Mouse (Mus musculus) E14TG2a.4 (cell line): ENCODE data around the gene Ier2.

Experiments
- H3K27me3 ChIP-seq: 2 replicates; pipeline ENCODE4 v1.6.1; 2014; ENCODE audit warnings: low read length, control low read depth; ENCODE audit not compliant: insufficient read depth
- H3K36me3 ChIP-seq: 2 replicates; pipeline ENCODE4 v1.6.1; 2014; ENCODE audit warnings: low read length, control low read depth; ENCODE audit not compliant: insufficient read depth
- H3K4me1 ChIP-seq: replicated peaks from 2 replicates; pipeline ENCODE4 v1.6.1; 2014; ENCODE audit warnings: low read depth, low read length, control low read depth
- H3K4me3 ChIP-seq: replicated peaks from 2 replicates; pipeline ENCODE4 v1.5.1; 2014; ENCODE audit warnings: mild to moderate bottlenecking, low read length
- H3K9me3 ChIP-seq: 2 replicates; pipeline ENCODE4 v1.6.1; 2014; ENCODE audit warnings: low read length, control low read depth
- CTCF ChIP-seq: conservative IDR thresholded peaks from 2 replicates; pipeline ENCODE4 v1.5.1; 2014; ENCODE audit warnings: low read length
- NANOG ChIP-seq: IDR thresholded peaks from 2 replicates; pipeline ENCODE4 v1.6.1; 2014; ENCODE audit warnings: borderline replicate concordance, low read length, mixed read lengths
- POU5F1 ChIP-seq: IDR thresholded peaks from 2 replicates; pipeline ENCODE4 v1.6.1; 2014; ENCODE audit warnings: low read length, borderline replicate concordance

Gene Ier2

DNA sequence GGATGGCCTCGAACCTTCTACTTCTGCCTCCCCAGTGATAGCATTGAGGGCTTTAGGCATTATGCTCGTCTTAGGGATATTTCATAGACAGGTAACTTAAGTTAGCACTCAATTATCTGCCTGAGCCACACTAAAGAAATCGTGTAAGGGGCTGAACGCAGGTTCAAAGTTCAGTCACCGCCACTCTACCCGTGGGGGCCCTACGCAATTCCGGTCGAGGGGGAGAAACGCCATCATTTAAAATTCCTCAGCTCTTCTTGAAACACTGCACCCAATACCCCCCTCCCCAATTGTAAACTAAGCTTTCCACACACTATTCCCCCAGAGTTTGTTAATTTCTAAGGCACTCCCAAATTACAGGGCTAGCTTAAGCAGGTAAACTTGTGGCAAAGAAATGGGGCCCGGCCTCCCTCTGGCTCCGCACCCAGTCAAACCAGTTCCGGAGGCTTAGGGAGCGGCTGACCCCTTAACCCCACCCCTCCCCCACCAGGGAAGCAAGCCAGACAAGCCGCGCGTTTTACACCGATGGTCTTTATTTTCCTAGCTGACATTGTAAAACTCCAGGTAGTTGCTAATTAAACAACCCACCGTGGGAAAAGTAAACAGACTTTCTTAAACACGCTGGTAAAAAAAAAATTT lies 1.7 kb downstream of the Ier2 start:
- peaks cover 44% of the 10 kb centered on the region for H3K4me1 ChIP-seq
- H3K36me3 ChIP-seq, result peaks cover 22% of the 10 kb centered on the region
- no peak for TF ChIP-seq CTCF
- TF ChIP-seq POU5F1, result no peak
- TF ChIP-seq NANOG, result no peak
- peak overlapping the region; percentile 99 for H3K4me3 ChIP-seq
- H3K9me3 ChIP-seq, result no peaks in the 10 kb centered on the region
- H3K27me3 ChIP-seq, result no peaks in the 10 kb centered on the region

DNA sequence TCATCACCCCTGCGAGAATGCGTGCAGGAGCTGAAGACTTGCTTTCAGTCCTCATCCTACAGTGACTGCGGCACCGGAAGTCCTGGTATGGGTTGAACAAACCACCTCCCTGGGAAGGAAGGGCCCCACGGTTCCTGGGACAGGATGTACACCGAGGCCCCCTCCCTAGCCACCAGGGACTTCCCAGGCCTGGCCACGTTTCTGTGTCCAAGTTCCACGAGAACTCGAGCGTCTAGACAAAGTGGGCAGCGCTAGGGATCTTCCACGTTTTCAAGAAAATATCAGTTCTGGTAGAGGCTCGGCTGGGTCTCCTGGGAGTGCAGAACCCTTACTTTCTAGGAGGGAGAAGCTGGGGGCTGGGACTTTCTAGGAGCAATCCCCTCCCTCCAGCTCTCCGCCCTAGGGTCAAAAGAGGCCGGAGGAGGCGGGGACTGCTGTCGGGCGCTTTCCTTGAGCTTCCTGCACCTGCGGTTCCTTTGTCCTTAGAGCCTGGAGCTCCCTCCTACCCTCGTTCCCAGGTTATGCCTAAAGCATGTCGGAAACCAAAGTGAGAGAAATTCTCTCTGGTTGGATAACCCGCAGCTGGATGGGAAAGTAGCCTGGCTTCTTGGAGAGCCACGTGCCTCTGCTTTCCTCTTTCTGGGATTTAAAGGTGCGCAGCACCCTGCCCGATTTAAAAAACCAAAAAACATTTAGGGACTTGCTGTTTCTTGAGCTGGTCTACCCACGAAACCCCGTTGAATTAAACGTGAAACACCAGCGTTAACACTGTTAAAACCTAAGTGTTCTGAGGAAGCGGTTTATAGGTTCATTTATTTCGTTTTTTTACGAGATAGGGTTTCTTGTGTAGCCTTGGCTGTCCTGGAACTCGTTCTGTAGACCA lies 2.5 kb downstream of the Ier2 start:
- no peaks in the 10 kb centered on the region for H3K27me3 ChIP-seq
- peaks cover 22% of the 10 kb centered on the region for H3K36me3 ChIP-seq
- TF ChIP-seq CTCF, result no peak
- TF ChIP-seq NANOG, result no peak
- no peak for TF ChIP-seq POU5F1
- peaks cover 43% of the 10 kb centered on the region for H3K4me1 ChIP-seq
- no peaks in the 10 kb centered on the region for H3K9me3 ChIP-seq
- H3K4me3 ChIP-seq, result peak overlapping the region; percentile 99

DNA sequence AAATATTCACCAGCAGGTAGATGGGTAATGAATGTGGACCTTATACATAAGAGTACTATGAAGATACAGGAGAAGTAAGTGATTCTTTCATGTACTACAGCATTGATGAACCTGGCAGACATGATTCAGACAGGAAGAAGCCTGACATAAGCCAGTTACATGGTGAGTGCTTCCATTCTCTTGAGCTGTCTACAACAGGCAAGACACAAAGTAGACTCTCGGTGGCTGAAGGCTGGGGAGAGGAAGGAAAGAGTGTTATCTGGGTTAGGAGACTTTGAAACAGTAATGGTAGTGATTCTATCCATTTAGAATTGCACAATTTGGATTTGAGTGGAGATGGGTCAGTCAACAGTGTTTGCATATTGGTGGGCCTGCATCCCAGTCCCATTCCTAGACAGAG lies 3.7 kb downstream of the Ier2 start:
- Histone ChIP-seq H3K9me3 (no peaks in the 10 kb centered on the region), H3K36me3 (peaks cover 22% of the 10 kb centered on the region), H3K4me1 (peaks cover 51% of the 10 kb centered on the region), H3K27me3 (no peaks in the 10 kb centered on the region), H3K4me3 (peak overlapping the region; percentile 99)
- no peak for TF ChIP-seq NANOG
- no peak for TF ChIP-seq POU5F1
- TF ChIP-seq CTCF, result no peak

DNA sequence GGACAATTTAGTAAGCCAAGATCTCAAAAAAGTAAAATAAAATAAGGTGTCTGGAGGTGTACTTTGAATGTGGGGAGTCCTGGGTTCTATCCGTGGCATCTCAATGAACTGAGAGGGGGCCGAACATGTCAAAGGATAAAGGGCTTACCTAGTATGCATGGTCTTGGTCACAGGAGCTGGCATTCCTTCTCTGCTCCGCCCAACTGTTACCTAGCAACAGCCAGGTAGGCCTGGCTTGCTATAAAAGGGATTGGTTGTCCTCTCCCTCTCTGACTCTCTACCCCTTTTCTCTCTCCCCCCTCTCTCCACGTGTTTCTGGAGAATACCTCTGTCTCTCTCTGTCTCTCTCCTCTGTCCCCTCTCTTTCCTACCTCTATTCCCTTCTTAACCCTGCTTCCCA lies 5.0 kb downstream of the Ier2 start:
- H3K4me3 ChIP-seq, result peak overlapping the region; percentile 88
- H3K36me3 ChIP-seq, result peaks cover 22% of the 10 kb centered on the region
- peaks cover 44% of the 10 kb centered on the region for H3K4me1 ChIP-seq
- H3K9me3 ChIP-seq, result no peaks in the 10 kb centered on the region
- TF ChIP-seq NANOG (no peak), CTCF (no peak), POU5F1 (no peak)
- H3K27me3 ChIP-seq, result no peaks in the 10 kb centered on the region

DNA sequence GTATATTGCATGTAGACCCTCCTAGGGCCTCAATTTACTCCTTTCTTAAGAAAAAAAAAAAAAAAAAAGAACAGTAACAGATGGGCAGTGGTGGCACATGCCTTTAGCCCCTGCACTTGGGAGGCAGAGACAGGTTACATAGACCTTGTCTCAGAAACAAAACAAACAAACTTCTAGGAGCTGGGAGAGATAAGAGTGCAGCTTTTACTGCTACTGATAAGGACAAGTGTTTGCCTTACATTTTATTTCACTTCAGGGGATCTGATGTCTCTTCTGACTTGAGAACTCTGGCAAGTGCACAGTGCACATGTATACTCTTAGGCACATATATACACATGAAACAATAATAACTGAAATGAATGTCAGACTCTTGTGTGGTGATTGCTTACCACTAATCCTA lies 5.4 kb downstream of the Ier2 start:
- Histone ChIP-seq H3K4me1 (peaks cover 44% of the 10 kb centered on the region), H3K9me3 (no peaks in the 10 kb centered on the region), H3K36me3 (peaks cover 22% of the 10 kb centered on the region), H3K4me3 (peak overlapping the region; percentile 88), H3K27me3 (no peaks in the 10 kb centered on the region)
- TF ChIP-seq POU5F1 (no peak), NANOG (no peak), CTCF (no peak)

DNA sequence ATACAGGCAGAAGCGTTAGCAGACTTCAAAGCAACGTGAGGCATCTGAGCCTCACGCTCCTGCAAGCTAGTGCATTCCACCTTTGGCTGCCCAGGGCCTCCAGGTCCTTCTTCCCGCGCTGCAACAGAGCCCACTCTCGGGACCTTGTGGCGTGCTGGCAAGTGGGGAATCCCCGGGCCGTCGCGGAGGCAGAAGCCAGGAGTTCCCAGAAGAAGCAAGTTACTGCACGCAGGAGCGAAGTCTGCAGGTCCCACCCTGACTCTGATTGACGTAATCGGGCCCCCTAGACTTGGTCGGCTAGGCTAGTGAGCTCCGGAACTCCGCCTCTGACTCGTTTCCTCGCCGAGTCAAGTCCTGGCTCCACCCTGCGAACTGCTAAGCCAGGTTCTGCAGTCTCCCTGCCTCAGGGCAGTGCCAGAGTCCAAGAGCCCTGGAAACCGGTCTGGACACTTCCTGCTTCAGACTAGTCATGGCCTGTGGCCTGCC lies 6.0 kb downstream of the Ier2 start:
- Histone ChIP-seq H3K9me3 (no peaks in the 10 kb centered on the region), H3K36me3 (peaks cover 17% of the 10 kb centered on the region), H3K4me1 (peaks cover 44% of the 10 kb centered on the region), H3K4me3 (peak overlapping the region; percentile 88), H3K27me3 (no peaks in the 10 kb centered on the region)
- no peak for TF ChIP-seq POU5F1
- TF ChIP-seq NANOG, result no peak
- TF ChIP-seq CTCF, result no peak

DNA sequence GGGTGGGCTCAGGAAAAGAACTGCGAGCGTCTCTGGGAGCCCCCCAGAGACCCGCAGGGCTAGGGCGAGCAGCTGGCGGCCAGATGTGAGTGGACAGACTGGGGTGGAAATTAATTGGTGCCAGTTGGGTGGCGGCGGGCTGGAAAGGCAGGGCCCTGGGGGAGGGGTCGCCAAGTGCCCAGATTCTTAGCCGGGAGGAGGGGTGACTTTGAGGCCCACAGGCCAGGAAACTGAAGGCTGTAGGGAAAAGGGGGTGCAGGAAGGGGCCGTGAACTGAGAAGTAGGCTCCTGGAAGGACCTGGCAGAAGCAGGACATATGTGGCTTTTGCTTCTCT lies 6.5 kb downstream of the Ier2 start:
- Histone ChIP-seq H3K36me3 (peaks cover 12% of the 10 kb centered on the region; the same call in 1 of the 2 replicates), H3K4me1 (peaks cover 48% of the 10 kb centered on the region), H3K4me3 (peak overlapping the region; percentile 88), H3K9me3 (no peaks in the 10 kb centered on the region), H3K27me3 (no peaks in the 10 kb centered on the region)
- no peak for TF ChIP-seq POU5F1
- no peak for TF ChIP-seq CTCF
- no peak for TF ChIP-seq NANOG

DNA sequence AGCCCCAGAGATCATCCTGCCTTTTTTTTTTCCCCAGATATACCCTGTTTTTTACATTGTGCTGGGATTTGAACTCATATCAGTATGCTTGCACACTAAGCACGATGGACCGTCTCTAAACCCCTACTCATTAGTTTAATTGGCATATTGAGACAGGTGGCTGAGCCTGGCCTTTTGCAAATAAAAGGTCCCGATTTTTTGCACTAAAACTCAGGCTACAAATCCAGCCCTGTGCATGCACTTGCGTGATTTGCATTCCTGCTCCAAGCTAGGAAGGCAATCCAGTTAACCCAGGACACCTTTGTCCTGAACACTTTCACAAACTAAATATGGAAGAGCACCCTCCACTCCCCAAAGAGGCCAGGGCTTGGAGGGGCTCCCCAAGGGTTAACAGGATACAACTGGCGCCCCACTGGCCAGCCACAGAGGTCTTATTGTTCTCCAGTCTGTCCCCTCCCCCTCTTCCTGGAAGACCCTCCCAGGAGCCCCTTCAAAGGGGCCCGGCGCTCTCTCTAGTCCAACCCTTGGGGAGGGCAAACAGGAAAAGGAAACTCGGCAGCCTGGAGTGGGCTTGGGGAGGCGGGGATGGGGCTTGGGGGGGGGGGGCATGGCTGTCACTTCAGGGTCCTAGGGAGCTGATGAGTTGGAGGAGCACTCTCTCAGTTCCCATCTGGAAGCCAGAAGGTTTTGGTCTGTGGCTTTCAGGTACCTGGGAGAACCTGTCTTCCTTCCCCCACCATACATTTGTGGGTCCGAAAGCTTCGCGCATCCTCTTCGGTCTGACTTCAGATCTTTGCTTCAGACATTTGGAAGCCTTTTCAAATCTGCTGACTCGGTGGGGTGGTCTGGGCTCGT lies 7.1 kb downstream of the Ier2 start:
- peak overlapping the region; percentile 88 for H3K4me3 ChIP-seq
- no peak for TF ChIP-seq CTCF
- TF ChIP-seq NANOG, result no peak; the same call in 1 of the 2 replicates
- no peak for TF ChIP-seq POU5F1
- peaks cover 51% of the 10 kb centered on the region for H3K4me1 ChIP-seq
- no peaks in the 10 kb centered on the region for H3K9me3 ChIP-seq
- H3K27me3 ChIP-seq, result no peaks in the 10 kb centered on the region
- 0 out of 2 replicates have a peak, but pooled peaks cover 9% of the 10 kb centered on the region for H3K36me3 ChIP-seq
